Mouse (Mus musculus) kidney, embryonic 14.5 days (tissue): ENCODE results near the gene Tmem150c. TPM values are rescaled to one million over a fixed set of nuclear protein-coding genes. Genes with fewer than 3 reads are reported as not detected.

ENCODE experiments used
- ATAC-seq: fragments of 200-750 bp; cut with Nextera tagmentation; 2 replicates; pipeline ENCODE4 v1.8.0; 2017; ENCODE audit warnings: moderate number of reproducible peaks, mild to moderate bottlenecking, moderate TSS enrichment, moderate library complexity; ENCODE audit not compliant: low FRiP score, low TSS enrichment
- H3K27ac ChIP-seq: fragments of 300-500 bp; sonication (generic); 2 replicates; pipeline ENCODE4 v1.5.1; 2014; ENCODE audit warnings: low read depth, mild to moderate bottlenecking, low read length, moderate library complexity, mixed read lengths
- H3K27me3 ChIP-seq: fragments of 300-500 bp; sonication (generic); 2 replicates; pipeline ENCODE4 v1.6.1; 2014; ENCODE audit warnings: mild to moderate bottlenecking, low read length; ENCODE audit not compliant: control insufficient read depth, insufficient read depth
- H3K36me3 ChIP-seq: fragments of 300-500 bp; sonication (generic); 2 replicates; pipeline ENCODE4 v1.6.1; 2014; ENCODE audit warnings: low read length, mixed read lengths; ENCODE audit not compliant: control insufficient read depth, insufficient read depth
- H3K4me1 ChIP-seq: fragments of 300-500 bp; sonication (generic); 2 replicates; pipeline ENCODE4 v1.6.1; 2014; ENCODE audit warnings: low read length, mixed read lengths; ENCODE audit not compliant: control insufficient read depth, insufficient read depth
- H3K4me2 ChIP-seq: fragments of 300-500 bp; sonication (generic); replicated peaks from 2 replicates; pipeline ENCODE4 v1.6.1; 2014; ENCODE audit warnings: low read depth, mild to moderate bottlenecking, low read length
- H3K4me3 ChIP-seq: fragments of 300-500 bp; sonication (generic); 2 replicates; pipeline ENCODE4 v1.5.1; 2014; ENCODE audit warnings: mild to moderate bottlenecking, low read length
- H3K9ac ChIP-seq: fragments of 300-500 bp; sonication (generic); 2 replicates; pipeline ENCODE4 v1.6.1; 2014; ENCODE audit warnings: low read depth, mild to moderate bottlenecking, low read length, moderate library complexity
- H3K9me3 ChIP-seq: fragments of 300-500 bp; sonication (generic); 2 replicates; pipeline ENCODE4 v1.6.1; 2016; ENCODE audit warnings: low read length; ENCODE audit not compliant: control insufficient read depth
- WGBS: fragments of 180-500 bp; shearing (Covaris S2); extraction: QIAGEN DNeasy Blood & Tissue Kit; methylation state at CpG from one replicate; pipeline ENCODE4 v1.1.7; 2014; 5-methylcytosine and 5-hydroxymethylcytosine counted together
- polyA plus RNA-seq: library from polyadenylated mRNA; unstranded; fragments of >200 nt; fragmentation: Nextera tagmentation; extraction: Ambion mirVana; gene quantifications from 2 replicates; pipeline ENCODE4 v1.2.1, GENCODE M21; 2014

Tmem150c gene
- polyA plus RNA-seq, 1 experiment from 2014 or later, result 12.7 TPM

DNA sequence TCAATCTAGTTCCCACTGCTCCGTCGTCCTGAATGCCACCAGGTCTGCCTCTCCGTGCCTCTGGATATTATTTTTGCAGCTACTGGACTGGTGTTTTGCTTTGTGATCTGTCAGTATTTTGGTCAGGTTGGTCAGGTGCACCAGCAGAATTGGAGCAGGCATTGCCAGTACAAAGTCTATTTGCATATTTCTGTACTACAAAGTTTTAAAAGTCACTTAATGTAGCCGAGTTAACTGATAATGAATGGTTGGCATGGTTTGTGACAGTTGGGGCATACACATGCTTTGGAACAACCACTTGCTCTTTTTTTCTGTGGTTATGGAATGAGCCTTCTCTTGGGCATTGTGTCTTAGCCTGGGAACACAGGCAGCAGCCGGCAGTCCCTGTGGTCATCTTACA lies 115.0 kb downstream of the Tmem150c start:
- no peak overlapping the region for H3K27ac ChIP-seq
- WGBS, result 77% methylated on average over 5 of the region's 5 CpGs
- no peaks in the 10 kb centered on the region for H3K9me3 ChIP-seq
- no peaks in the 10 kb centered on the region for H3K27me3 ChIP-seq
- no peak overlapping the region for H3K4me3 ChIP-seq
- H3K4me1 ChIP-seq, result peaks cover 15% of the 10 kb centered on the region; the same call in 1 of the 2 replicates
- no peak overlapping the region for H3K4me2 ChIP-seq
- no peak for ATAC-seq
- H3K36me3 ChIP-seq, result no peaks in the 10 kb centered on the region
- H3K9ac ChIP-seq, result no peak overlapping the region

DNA sequence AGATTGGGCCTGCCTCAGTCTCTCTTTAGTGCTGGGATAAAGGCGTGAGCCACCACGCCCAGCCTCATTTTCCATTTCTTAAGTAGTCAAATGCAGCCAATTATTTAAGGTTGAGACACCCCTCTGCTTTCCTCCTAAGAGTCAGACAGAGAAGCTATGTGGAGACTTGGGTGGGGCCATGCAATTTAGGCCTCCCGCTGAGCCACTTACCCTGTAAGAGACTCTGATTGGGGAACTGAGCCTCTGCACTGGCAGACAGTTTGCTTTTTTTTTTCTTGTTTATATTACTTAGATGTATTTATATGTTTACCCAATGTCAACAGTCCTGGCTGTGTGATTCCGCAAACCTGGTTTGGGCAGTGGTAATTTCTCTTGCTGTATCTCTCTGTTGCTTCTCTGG lies 115.6 kb downstream of the Tmem150c start:
- Histone ChIP-seq H3K36me3 (no peaks in the 10 kb centered on the region), H3K9me3 (no peaks in the 10 kb centered on the region), H3K4me3 (no peak overlapping the region), H3K4me1 (peaks cover 15% of the 10 kb centered on the region; the same call in 1 of the 2 replicates), H3K4me2 (no peak overlapping the region), H3K27me3 (no peaks in the 10 kb centered on the region), H3K27ac (no peak overlapping the region), H3K9ac (no peak overlapping the region)
- WGBS, result 82% methylated on average over 4 of the region's 4 CpGs
- no peak for ATAC-seq

DNA sequence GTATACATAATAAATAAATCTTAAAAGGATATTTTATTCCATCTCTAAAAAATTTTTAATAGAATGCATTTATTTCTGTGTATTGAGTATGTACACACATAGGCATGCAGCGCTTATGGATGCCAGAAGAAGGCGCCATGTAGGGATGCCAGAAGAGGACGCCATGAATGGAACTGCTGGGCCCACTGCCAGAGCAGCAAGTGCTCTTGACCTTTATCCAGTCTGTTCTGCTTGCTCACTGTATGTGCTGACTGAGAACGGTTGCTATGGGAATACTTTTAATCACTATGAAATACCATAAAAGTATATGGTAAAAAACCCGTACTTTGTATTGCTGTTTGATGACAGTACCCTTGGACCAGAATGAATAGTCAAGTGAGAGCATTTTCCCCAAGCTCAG lies 116.2 kb downstream of the Tmem150c start:
- ATAC-seq, result no peak
- no peak overlapping the region for H3K4me3 ChIP-seq
- no peaks in the 10 kb centered on the region for H3K36me3 ChIP-seq
- peaks cover 15% of the 10 kb centered on the region; the same call in 1 of the 2 replicates for H3K4me1 ChIP-seq
- WGBS, result 91% methylated on average over 5 of the region's 5 CpGs
- H3K9ac ChIP-seq, result no peak overlapping the region
- no peaks in the 10 kb centered on the region for H3K27me3 ChIP-seq
- H3K27ac ChIP-seq, result no peak overlapping the region
- no peak overlapping the region for H3K4me2 ChIP-seq
- H3K9me3 ChIP-seq, result no peaks in the 10 kb centered on the region

DNA sequence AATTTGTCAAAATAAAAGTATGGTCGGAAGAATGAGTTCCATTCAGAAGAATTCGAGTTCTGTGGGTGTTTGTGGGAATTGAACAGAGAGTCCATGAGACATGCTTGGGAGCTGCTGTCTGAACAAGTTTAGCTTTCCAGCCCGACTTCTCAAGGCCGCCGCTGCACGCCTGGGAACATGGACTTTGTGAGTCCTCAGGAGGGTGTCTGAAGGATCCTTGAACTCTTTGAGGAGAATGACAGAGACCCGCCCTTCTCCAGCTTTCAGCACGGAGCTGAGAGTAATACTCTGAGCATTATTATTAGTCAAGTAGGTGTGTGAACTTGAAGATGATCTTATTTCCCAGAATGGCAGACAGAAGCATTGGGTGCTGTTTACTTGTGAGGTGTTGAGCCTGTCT lies 117.1 kb downstream of the Tmem150c start:
- Histone ChIP-seq H3K4me3 (no peak overlapping the region), H3K27me3 (no peaks in the 10 kb centered on the region), H3K4me1 (peaks cover 11% of the 10 kb centered on the region; the same call in 1 of the 2 replicates), H3K36me3 (no peaks in the 10 kb centered on the region; the same call in 1 of the 2 replicates), H3K4me2 (no peak overlapping the region), H3K27ac (no peak overlapping the region), H3K9ac (no peak overlapping the region), H3K9me3 (no peaks in the 10 kb centered on the region)
- 96% methylated on average over 8 of the region's 8 CpGs for WGBS
- no peak for ATAC-seq

DNA sequence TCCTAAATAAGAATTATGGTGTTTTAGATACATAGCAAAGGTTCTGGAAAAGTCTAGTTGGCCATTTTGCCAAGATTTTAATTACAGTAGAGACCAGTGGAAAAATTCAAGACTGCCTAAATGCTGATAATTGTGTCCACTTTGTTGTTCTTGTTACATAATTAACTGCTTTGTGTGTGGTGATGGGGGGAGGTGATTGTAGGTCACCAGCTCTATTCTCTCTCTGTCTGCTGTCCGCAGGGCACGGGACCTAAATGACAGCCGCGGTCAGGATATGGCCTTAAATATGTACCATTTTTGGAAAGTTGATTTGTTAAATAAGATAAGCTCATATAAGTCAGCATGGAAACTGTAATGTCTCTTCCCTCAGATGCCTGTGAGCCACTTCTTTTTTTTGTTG lies 118.3 kb downstream of the Tmem150c start:
- peak overlapping the region; percentile 96; the same call in 1 of the 2 replicates for H3K4me3 ChIP-seq
- no peaks in the 10 kb centered on the region for H3K27me3 ChIP-seq
- no peak overlapping the region for H3K27ac ChIP-seq
- no peak for ATAC-seq
- H3K4me2 ChIP-seq, result no peak overlapping the region; the same call in 1 of the 2 replicates
- no peak overlapping the region for H3K9ac ChIP-seq
- peaks cover 5% of the 10 kb centered on the region; the same call in 1 of the 2 replicates for H3K4me1 ChIP-seq
- 72% methylated on average over 4 of the region's 4 CpGs for WGBS
- no peaks in the 10 kb centered on the region for H3K9me3 ChIP-seq
- H3K36me3 ChIP-seq, result peaks cover 12% of the 10 kb centered on the region

DNA sequence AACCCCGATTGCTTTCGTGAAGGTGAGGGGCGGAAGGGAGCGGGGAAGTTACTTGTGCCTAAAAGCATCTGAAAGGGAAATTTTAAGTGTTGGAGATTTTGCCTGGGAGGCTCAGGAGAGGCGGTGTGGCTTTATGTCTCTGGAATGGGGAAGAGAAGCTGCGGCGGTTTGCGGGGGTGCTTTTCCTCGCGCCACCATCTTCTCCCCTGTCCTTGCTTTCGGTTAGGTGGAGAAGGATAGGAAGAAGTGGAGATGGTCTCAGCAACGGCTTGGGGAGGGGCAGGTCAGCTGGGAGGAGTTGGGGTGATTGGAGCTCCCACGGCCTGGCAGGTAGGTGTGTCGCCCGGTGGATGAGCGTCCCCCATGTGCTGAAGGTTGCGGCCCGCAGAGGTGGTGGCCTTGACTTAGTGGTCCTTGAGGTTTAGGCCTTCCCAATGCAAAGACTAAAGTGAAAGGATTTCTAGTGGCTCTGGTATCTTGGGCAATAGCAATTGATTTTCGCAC lies 119.3 kb downstream of the Tmem150c start:
- Histone ChIP-seq H3K4me1 (peaks cover 5% of the 10 kb centered on the region; the same call in 1 of the 2 replicates), H3K4me3 (peak overlapping the region; percentile 96), H3K36me3 (peaks cover 21% of the 10 kb centered on the region), H3K27ac (peak overlapping the region; percentile 99; the same call in 1 of the 2 replicates), H3K27me3 (no peaks in the 10 kb centered on the region), H3K4me2 (peak overlapping the region; percentile 87), H3K9me3 (no peaks in the 10 kb centered on the region), H3K9ac (peak overlapping the region; percentile 98)
- no peak for ATAC-seq
- WGBS, result under 1% methylated on average over 19 of the region's 19 CpGs

DNA sequence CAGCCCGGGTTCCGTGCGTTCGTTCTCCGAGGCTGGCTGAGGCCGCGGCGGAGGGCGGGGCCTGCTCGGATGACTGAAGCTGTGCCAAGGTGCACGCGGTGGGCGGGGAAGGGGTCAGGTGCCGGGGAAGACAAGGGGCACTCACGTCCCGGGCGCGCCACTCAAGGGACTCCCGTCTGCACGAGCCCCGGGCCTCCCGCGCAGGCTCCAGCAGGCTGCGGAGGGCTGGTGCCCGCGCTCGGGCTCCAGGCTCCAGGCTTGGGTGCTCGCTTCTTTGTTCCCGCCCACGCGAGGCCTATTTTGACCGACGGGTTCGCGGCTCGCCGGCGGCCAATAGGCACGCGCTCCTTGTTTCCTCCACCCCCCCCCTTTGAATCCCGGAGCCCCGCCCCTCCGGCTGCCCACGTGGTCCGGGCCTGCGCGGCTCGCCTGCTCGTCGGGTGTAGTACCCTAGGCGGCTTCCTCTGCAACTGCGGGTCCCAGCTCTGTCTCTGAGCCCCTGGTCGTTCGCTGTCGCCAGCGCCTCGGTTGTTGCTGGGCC lies 119.9 kb downstream of the Tmem150c start, which contains the start of the genes Hnrnpdl and Enoph1:
Gene Hnrnpdl, minus strand, starts transcription at position 63 of the 541 bp plus-strand sequence.
Gene Enoph1, plus strand, starts transcription at position 384 of the 541 bp plus-strand sequence.
- Histone ChIP-seq H3K4me1 (peaks cover 5% of the 10 kb centered on the region; the same call in 1 of the 2 replicates), H3K9me3 (no peaks in the 10 kb centered on the region), H3K36me3 (peaks cover 28% of the 10 kb centered on the region), H3K27me3 (no peaks in the 10 kb centered on the region), H3K4me2 (peak within 1 kb of the TSS; percentile 87), H3K4me3 (peak within 1 kb of the TSS; percentile 96), H3K9ac (peak within 1 kb of the TSS; percentile 98), H3K27ac (peak within 1 kb of the TSS; percentile 99)
- ATAC-seq, result peak; percentile 87
- WGBS, result under 1% methylated on average over 57 of the region's 57 CpGs

DNA sequence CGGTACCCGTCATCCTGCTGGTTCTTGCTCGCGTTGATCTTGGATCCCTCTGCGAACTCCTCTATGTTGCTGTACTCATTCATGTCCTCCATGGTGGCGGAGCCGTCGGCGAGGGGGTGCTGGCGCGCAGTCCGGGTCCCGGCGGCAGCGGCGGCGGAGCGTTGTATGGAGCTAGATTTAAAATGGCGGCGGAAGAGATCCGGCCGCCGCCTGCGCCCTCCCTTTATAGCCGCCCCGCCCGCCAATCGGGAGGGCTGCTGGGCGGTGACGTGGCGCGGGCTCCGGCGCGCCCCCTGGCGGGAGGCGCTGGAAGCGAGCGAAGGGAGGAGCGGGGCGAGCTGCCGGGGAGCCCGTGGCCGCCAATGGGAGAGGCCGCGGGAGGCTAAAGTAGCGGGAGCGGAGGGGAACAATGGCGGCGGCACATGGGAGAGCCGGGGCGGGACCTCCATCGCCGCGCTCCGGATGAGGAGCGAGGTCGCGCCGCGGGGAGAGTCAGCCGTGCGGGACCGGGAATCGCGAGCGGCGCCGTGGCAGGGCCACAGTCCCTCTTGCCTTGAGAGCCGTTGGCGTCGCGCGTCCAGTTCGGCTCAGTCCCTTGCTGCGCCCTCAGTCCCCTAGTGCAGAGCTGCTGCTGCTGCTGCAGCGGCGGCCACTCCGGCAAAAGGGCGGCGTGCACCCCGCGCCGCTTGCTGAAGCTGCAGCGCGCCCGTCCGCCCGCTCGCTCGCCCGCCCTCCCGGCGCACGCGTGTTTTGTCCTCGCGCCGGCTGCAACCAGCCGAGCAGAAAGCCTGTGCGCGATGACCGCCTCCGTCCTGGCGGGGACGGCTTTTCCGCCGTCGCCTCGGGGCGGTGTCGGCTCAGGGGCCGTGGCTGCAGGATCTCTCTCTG lies 120.7 kb downstream of the Tmem150c start:
- Histone ChIP-seq H3K9me3 (no peaks in the 10 kb centered on the region), H3K4me2 (peak overlapping the region; percentile 87), H3K4me1 (peaks cover 5% of the 10 kb centered on the region; the same call in 1 of the 2 replicates), H3K27me3 (no peaks in the 10 kb centered on the region), H3K9ac (peak overlapping the region; percentile 98), H3K36me3 (peaks cover 35% of the 10 kb centered on the region), H3K4me3 (peak overlapping the region; percentile 96), H3K27ac (peak overlapping the region; percentile 99)
- peak; percentile 81 for ATAC-seq
- WGBS, result under 1% methylated on average over 99 of the region's 113 CpGs
